Mouse (Mus musculus) ES-E14 (cell line): Measurements from ENCODE around the gene Uba5.

Source experiments
- MAFK ChIP-seq: IDR thresholded peaks from 2 replicates; pipeline ENCODE4 v1.6.1; 2014; ENCODE audit warnings: mild to moderate bottlenecking, low read depth, low read length, inconsistent platforms; ENCODE audit not compliant: insufficient read depth
- ZC3H11A ChIP-seq: IDR thresholded peaks from 2 replicates; pipeline ENCODE4 v1.6.1; 2012; ENCODE audit warnings: low read depth, mild to moderate bottlenecking, inconsistent platforms, low read length, borderline replicate concordance
- ZNF384 ChIP-seq: IDR thresholded peaks from 2 replicates; pipeline ENCODE4 v1.6.1; 2012; ENCODE audit warnings: low read depth, low read length, inconsistent platforms

- no peak for TF ChIP-seq ZC3H11A
- TF ChIP-seq ZNF384: no peak
- TF ChIP-seq MAFK: no peak
Measured at GRCm38 (mm10) chr9:104014526-104014925, 48.4 kb downstream of the Uba5 start.
